Mouse (Mus musculus) liver, embryonic 16.5 days (tissue): ENCODE data around the gene Olfr918. TPM values are rescaled to one million over a fixed set of nuclear protein-coding genes. Genes with fewer than 3 reads are reported as not detected.

Experiments
- polyA plus RNA-seq: library from polyadenylated mRNA; unstranded; fragments of >200 nt; fragmentation: Nextera tagmentation; extraction: Ambion mirVana; gene quantifications from 2 replicates; pipeline ENCODE4 v1.2.1, GENCODE M21; 2015

The Olfr918 gene
- polyA plus RNA-seq, 1 experiment from 2014 or later, result not detected

Other genes starting within 250 kb of the Olfr918 start
- not detected in 2 replicates for gene Olfr901, start 245.1 kb downstream of the Olfr918 start, polyA plus RNA-seq
- gene Olfr902, start 226.9 kb downstream of the Olfr918 start, polyA plus RNA-seq, result not detected in 2 replicates
- gene Olfr904, start 211.5 kb downstream of the Olfr918 start, polyA plus RNA-seq, result not detected in 2 replicates
- not detected in 2 replicates for gene Olfr905, start 203.5 kb downstream of the Olfr918 start, polyA plus RNA-seq
- gene Olfr906, start 187.5 kb downstream of the Olfr918 start, polyA plus RNA-seq, result not detected in 2 replicates
- gene Olfr907, start 178.8 kb downstream of the Olfr918 start, polyA plus RNA-seq, result not detected in 2 replicates
- gene Olfr911-ps1, start 153.0 kb downstream of the Olfr918 start, polyA plus RNA-seq, result not detected in 2 replicates
- not detected in 2 replicates for gene Olfr910, start 136.8 kb downstream of the Olfr918 start, polyA plus RNA-seq
- not detected in 2 replicates for gene Olfr912, start 94.4 kb downstream of the Olfr918 start, polyA plus RNA-seq
- not detected in 2 replicates for gene Olfr913, start 81.8 kb downstream of the Olfr918 start, polyA plus RNA-seq
- not detected in 2 replicates for gene Olfr914, start 69.5 kb downstream of the Olfr918 start, polyA plus RNA-seq
- gene Olfr916, start 14.7 kb downstream of the Olfr918 start, polyA plus RNA-seq, result not detected in 2 replicates
- not detected in 2 replicates for gene Olfr917, start 8.8 kb downstream of the Olfr918 start, polyA plus RNA-seq
- gene Olfr919, start 29.1 kb upstream of the Olfr918 start, polyA plus RNA-seq, result not detected in 2 replicates
- 9.0 and 9.5 TPM in 2 replicates for gene Vwa5a, start 43.7 kb upstream of the Olfr918 start, polyA plus RNA-seq
- gene Olfr920, start 77.7 kb upstream of the Olfr918 start, polyA plus RNA-seq, result not detected in 2 replicates
- gene Olfr921, start 98.5 kb upstream of the Olfr918 start, polyA plus RNA-seq, result not detected in 2 replicates
- gene Olfr922, start 140.0 kb upstream of the Olfr918 start, polyA plus RNA-seq, result not detected in 2 replicates
- not detected in 2 replicates for gene Olfr923, start 151.9 kb upstream of the Olfr918 start, polyA plus RNA-seq
- gene Olfr924, start 169.8 kb upstream of the Olfr918 start, polyA plus RNA-seq, result not detected in 2 replicates
- not detected in 2 replicates for gene Olfr26, start 180.5 kb upstream of the Olfr918 start, polyA plus RNA-seq
- not detected in 2 replicates for gene Olfr926, start 202.5 kb upstream of the Olfr918 start, polyA plus RNA-seq